Mouse (Mus musculus): ENCODE data around the gene Mtmr12. TPM values are rescaled to one million over a fixed set of nuclear protein-coding genes. Genes with fewer than 3 reads are reported as not detected.

Gene Mtmr12
- polyA plus RNA-seq, 1 experiment: 25.9 TPM

DNA sequence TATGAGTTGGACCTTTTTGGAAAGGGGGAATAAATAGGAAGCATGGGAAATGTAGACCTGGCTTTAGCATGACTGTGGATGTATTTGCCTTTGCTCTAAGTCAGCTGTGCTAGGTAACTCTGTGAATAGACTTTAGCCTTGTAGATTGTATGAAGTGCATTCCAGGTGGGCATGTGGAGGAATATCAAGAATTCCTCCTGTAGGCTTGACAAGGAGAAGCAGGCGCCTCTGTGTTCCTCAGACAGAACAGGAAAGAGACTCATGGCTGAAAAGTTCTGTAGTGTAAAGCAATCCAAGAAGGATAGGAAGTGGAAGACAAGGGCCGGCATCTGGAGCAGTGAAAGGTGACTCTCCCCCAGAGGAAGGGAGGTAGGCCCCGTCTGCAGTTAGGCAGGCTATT lies 58.2 kb downstream of the Mtmr12 start:
- WGBS: 68% methylated on average over 3 of the region's 3 CpGs
- no peak for DNase-seq
- TF ChIP-seq POLR2A (IDR thresholded peaks at IDR 0.05; ENCODE audit: borderline replicate concordance, extremely low read depth, low read depth, low read length): no peak
- H3K4me1 ChIP-seq (ENCODE audit: control insufficient read depth, insufficient read depth, low read length): no peaks in the 10 kb centered on the region
- H3K4me3 ChIP-seq (replicated peaks; ENCODE audit: extremely low read depth, low read depth, low read length): no peak overlapping the region

DNA sequence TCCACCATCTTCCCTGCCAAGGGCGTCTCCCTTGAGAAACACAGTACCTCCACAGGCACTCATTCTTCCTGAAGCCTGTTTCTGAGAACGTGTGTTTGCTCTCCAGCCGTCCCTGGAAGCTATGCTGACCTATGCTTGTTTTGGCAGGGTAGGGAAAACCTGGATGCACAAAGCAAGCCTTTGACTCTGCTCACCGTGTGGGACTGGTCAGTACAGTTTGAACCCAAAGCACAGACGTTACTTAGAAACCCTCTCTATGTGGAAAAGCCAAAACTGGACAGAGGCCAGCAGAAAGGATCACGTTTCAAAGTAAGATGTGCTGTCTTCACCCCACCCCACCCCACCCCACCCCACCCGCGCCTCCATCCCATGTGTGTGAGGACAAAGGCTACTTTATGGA lies 61.6 kb downstream of the Mtmr12 start:
- Histone ChIP-seq H3K4me1 (ENCODE audit: control insufficient read depth, insufficient read depth, low read length) (no peaks in the 10 kb centered on the region), H3K4me3 (replicated peaks; ENCODE audit: extremely low read depth, low read depth, low read length) (no peak overlapping the region)
- DNase-seq: peak; percentile 34
- TF ChIP-seq CTCF (IDR thresholded peaks at IDR 0.05; ENCODE audit: insufficient read depth, low read length): no peak
- no peak for TF ChIP-seq POLR2A (IDR thresholded peaks at IDR 0.05; ENCODE audit: borderline replicate concordance, extremely low read depth, low read depth, low read length)
- WGBS: 55% methylated on average over 8 of the region's 8 CpGs

GRCm38 (mm10) chr15:12268021-12268420 lies 63.2 kb downstream of the Mtmr12 start:
- no peak for TF ChIP-seq POLR2A (IDR thresholded peaks at IDR 0.05; ENCODE audit: borderline replicate concordance, extremely low read depth, low read depth, low read length)
- TF ChIP-seq CTCF (IDR thresholded peaks at IDR 0.05; ENCODE audit: insufficient read depth, low read length): peak; percentile 93
- no peaks in the 10 kb centered on the region for H3K4me1 ChIP-seq (ENCODE audit: control insufficient read depth, insufficient read depth, low read length)
- no peak overlapping the region for H3K4me3 ChIP-seq (replicated peaks; ENCODE audit: extremely low read depth, low read depth, low read length)
- DNase-seq: peak; percentile 78
- 49% methylated on average over 1 of the region's 1 CpGs for WGBS

DNA sequence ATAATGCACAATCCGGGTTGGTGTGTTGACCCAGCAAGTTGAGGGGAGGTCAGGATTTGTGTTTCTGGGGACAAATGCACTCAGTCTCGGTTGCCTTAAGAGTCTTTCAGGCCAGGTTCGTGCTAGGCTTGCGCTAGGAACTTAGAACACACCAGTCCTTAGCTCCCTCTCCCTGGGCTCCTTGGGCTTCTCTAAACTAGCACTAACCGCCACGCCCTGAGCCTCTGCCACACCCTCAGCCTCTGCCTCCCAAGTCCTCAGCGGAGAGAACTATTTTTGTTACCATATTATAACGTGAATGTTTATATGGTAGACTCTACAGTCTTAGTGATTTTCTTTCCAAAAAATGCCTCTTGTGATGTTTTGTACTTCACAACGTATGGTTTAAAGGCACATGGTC lies 66.5 kb downstream of the Mtmr12 start:
- H3K4me3 ChIP-seq (replicated peaks; ENCODE audit: extremely low read depth, low read depth, low read length): no peak overlapping the region
- H3K4me1 ChIP-seq (ENCODE audit: control insufficient read depth, insufficient read depth, low read length): no peaks in the 10 kb centered on the region; the same call in 1 of the 2 replicates
- TF ChIP-seq POLR2A (IDR thresholded peaks at IDR 0.05; ENCODE audit: borderline replicate concordance, extremely low read depth, low read depth, low read length) (no peak), CTCF (IDR thresholded peaks at IDR 0.05; ENCODE audit: insufficient read depth, low read length) (no peak)
- DNase-seq: no peak
- 64% methylated on average over 9 of the region's 9 CpGs for WGBS

GRCm38 (mm10) chr15:12273325-12274052 lies 68.7 kb downstream of the Mtmr12 start:
- Histone ChIP-seq H3K4me3 (replicated peaks; ENCODE audit: extremely low read depth, low read depth, low read length) (no peak overlapping the region), H3K4me1 (ENCODE audit: control insufficient read depth, insufficient read depth, low read length) (no peaks in the 10 kb centered on the region; the same call in 1 of the 2 replicates)
- 58% methylated on average over 12 of the region's 12 CpGs for WGBS
- TF ChIP-seq POLR2A (IDR thresholded peaks at IDR 0.05; ENCODE audit: borderline replicate concordance, extremely low read depth, low read depth, low read length): no peak
- no peak for TF ChIP-seq CTCF (IDR thresholded peaks at IDR 0.05; ENCODE audit: insufficient read depth, low read length)
- DNase-seq: no peak

DNA sequence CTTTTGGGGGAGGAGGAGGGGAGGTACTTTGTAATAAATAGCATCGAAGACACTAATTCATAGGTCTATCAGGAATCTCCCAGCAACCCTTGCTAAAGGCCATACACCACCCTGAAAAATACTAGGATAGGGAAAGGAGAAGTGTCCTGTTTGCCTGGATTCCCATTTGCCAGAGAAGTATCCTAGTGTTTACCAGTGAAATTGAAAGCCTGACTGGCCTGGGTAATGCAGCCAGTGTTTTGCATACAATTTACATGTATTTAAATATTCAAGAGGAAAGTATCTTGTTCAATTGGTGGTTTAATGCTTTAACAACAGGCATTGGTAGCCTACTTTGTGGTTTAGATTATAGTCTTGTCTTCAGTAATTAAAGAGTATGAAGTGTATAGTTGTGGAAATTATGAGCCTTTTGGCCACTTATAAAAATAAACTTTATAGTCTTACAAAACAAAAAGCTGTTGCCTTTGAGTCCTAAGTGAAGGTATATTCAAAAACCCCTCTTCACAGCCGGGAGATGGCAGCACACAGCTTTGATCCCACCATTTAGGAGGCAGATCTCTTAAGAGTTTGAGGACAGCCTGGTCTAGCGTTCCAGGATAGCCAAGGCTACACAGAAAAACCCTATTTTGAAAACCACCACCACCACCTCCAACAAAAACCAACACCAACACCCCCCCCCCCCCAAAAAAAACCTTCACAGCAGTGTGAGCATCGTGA lies 69.4 kb downstream of the Mtmr12 start:
- 71% methylated on average over 4 of the region's 4 CpGs for WGBS
- H3K4me3 ChIP-seq (replicated peaks; ENCODE audit: extremely low read depth, low read depth, low read length): no peak overlapping the region
- TF ChIP-seq CTCF (IDR thresholded peaks at IDR 0.05; ENCODE audit: insufficient read depth, low read length) (no peak), POLR2A (IDR thresholded peaks at IDR 0.05; ENCODE audit: borderline replicate concordance, extremely low read depth, low read depth, low read length) (no peak)
- DNase-seq: no peak
- H3K4me1 ChIP-seq (ENCODE audit: control insufficient read depth, insufficient read depth, low read length): no peaks in the 10 kb centered on the region; the same call in 1 of the 2 replicates

DNA sequence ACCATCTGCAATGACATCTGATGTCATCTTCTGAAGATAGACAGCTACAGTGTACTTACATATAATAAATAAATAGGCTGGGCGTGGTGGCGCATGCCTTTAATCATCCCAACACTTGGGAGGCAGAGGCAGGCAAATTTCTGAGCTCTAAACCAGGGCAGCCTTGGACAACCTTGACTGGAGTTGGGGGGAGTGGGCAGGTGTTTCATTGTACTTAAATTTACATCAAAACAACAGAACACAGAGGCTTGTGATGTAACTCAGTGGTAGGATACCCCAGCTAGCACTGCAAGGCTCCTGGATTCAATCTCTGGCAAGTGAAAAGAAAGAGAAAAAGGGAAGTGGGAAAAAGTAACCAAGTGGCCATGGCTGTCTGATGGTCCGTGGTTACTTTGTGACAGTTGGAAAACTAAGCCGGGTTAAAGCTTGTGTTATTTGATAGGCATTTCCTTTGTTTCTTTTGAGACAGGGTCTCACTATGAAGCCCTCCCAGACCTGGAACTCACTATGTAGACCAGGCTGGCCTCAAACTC lies 70.3 kb downstream of the Mtmr12 start:
- H3K4me1 ChIP-seq (ENCODE audit: control insufficient read depth, insufficient read depth, low read length): no peaks in the 10 kb centered on the region; the same call in 1 of the 2 replicates
- TF ChIP-seq POLR2A (IDR thresholded peaks at IDR 0.05; ENCODE audit: borderline replicate concordance, extremely low read depth, low read depth, low read length) (no peak), CTCF (IDR thresholded peaks at IDR 0.05; ENCODE audit: insufficient read depth, low read length) (no peak)
- WGBS: 63% methylated on average over 4 of the region's 4 CpGs
- no peak overlapping the region for H3K4me3 ChIP-seq (replicated peaks; ENCODE audit: extremely low read depth, low read depth, low read length)
- no peak for DNase-seq

DNA sequence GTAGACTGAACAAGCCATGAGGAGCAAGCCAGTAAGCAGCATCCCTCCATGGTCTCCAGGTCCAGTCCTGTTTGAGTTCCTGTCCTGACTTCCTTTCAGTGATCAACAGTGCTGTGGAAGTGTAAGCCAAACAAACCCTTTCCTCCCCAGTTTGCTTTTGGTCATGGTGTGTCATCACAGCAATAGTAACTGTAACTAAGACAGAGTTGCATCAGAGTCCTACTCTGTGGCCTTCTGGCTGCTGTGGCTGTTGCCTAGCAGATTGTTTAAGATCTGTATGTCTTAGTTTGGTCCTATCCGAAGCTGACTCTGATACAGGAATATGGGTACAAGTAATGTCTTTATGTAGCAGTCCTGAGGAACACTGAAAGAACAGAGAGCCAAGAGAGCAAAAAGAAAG lies 75.0 kb downstream of the Mtmr12 start:
- TF ChIP-seq POLR2A (IDR thresholded peaks at IDR 0.05; ENCODE audit: borderline replicate concordance, extremely low read depth, low read depth, low read length) (no peak), CTCF (IDR thresholded peaks at IDR 0.05; ENCODE audit: insufficient read depth, low read length) (no peak)
- WGBS: 88% methylated on average over 1 of the region's 1 CpGs
- no peak for DNase-seq
- H3K4me3 ChIP-seq (replicated peaks; ENCODE audit: extremely low read depth, low read depth, low read length): no peak overlapping the region
- H3K4me1 ChIP-seq (ENCODE audit: control insufficient read depth, insufficient read depth, low read length): peaks cover 2% of the 10 kb centered on the region

- peak; percentile 36 for DNase-seq
- TF ChIP-seq POLR2A (IDR thresholded peaks at IDR 0.05; ENCODE audit: borderline replicate concordance, extremely low read depth, low read depth, low read length) (no peak), CTCF (IDR thresholded peaks at IDR 0.05; ENCODE audit: insufficient read depth, low read length) (no peak)
- Histone ChIP-seq H3K4me3 (replicated peaks; ENCODE audit: extremely low read depth, low read depth, low read length) (no peak overlapping the region), H3K4me1 (ENCODE audit: control insufficient read depth, insufficient read depth, low read length) (peaks cover 2% of the 10 kb centered on the region)
- WGBS: 37% methylated on average over 6 of the region's 6 CpGs
Observed at GRCm38 (mm10) chr15:12284794-12285534, 80.1 kb downstream of the Mtmr12 start.

Data from lung, adult 2 months (tissue).